Mouse (Mus musculus) brain, embryonic 14.5 days (tissue): Measurements from ENCODE around the gene Map1b. TPM values are rescaled to one million over a fixed set of nuclear protein-coding genes. Genes with fewer than 3 reads are reported as not detected.

Experiments used
- DNase-seq: peaks from one replicate; pipeline ENCODE4 v3.0.0-alpha.2; 2011; ENCODE audit warnings: low read depth
- CTCF ChIP-seq: fragments of 200-500 bp; IDR thresholded peaks from 2 replicates; pipeline ENCODE4 v1.5.1; 2012; ENCODE audit warnings: inconsistent platforms, mild to moderate bottlenecking, moderate library complexity, borderline replicate concordance; ENCODE audit not compliant: insufficient read depth, insufficient read length; ENCODE audit errors: extremely low read depth
- POLR2A ChIP-seq: fragments of 200-500 bp; IDR thresholded peaks from 2 replicates; pipeline ENCODE4 v1.6.1; 2012; ENCODE audit warnings: mild to moderate bottlenecking, inconsistent platforms, borderline replicate concordance; ENCODE audit not compliant: poor library complexity, insufficient read depth, insufficient read length, severe bottlenecking; ENCODE audit errors: extremely low read depth
- polyA plus RNA-seq: library from polyadenylated mRNA; depleted of rRNA; stranded (reverse); fragments of >200 nt; gene quantifications from 2 replicates; pipeline ENCODE4 v1.2.3, GENCODE M21; 2012

Map1b gene
- polyA plus RNA-seq, 1 experiment, result 338 TPM

GRCm38 (mm10) chr13:99515736-99516447 lies 448 bp downstream of the Map1b start:
- DNase-seq, result peak; percentile 56
- TF ChIP-seq CTCF, result no peak
- no peak for TF ChIP-seq POLR2A

GRCm38 (mm10) chr13:99514917-99515591 lies 1.3 kb downstream of the Map1b start:
- peak; percentile 97 for DNase-seq
- peak; percentile 18; the same call in 1 of the 2 replicates for TF ChIP-seq CTCF
- TF ChIP-seq POLR2A, result 0 out of 2 replicates have a peak, but pooled peaks have one; percentile 52

GRCm38 (mm10) chr13:99513990-99514389 lies 2.4 kb downstream of the Map1b start:
- peak; percentile 88 for DNase-seq
- no peak for TF ChIP-seq POLR2A

DNA sequence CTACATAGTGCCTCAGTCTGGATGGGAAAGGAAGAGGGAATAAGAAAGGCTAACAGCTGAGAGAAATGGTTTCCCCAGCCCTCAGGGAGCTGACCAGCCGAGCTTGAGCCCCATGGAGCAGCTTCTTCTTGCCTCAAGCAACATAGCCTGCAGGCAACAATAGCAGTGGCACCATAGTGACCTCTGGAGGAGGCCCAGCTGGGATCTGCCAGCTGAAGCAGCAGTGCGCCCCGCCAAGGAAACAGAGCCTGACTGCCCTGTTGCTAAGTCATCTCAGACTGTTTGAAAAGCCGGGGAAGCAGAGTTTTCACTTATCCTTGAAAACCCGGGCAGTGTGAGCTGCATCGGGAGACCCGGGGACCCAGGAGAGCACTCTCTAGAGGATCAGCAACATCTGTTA lies 3.2 kb downstream of the Map1b start:
- TF ChIP-seq CTCF (0 out of 2 replicates have a peak, but pooled peaks have one; percentile 30), POLR2A (no peak)
- peak; percentile 94 for DNase-seq

DNA sequence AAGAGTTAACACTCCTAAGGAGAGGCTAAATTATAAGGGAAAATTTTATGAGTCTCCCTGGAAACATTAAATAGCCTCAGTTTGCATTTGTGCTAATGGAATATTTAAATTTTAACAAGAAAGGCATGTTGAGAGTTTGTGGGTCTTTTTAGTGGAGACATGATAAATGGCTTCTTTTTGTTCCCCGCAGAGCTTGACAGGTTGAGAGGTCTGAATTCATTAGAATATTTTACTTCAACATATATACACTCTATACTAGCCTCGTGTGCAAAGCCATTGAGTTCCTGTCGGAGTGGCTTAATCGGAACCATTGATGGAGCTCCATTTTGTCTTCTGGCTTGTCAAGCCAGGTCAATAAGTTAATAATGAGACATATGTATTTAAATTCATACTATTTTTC lies 6.4 kb downstream of the Map1b start:
- no peak for TF ChIP-seq CTCF
- TF ChIP-seq POLR2A, result no peak
- DNase-seq, result peak; percentile 55

DNA sequence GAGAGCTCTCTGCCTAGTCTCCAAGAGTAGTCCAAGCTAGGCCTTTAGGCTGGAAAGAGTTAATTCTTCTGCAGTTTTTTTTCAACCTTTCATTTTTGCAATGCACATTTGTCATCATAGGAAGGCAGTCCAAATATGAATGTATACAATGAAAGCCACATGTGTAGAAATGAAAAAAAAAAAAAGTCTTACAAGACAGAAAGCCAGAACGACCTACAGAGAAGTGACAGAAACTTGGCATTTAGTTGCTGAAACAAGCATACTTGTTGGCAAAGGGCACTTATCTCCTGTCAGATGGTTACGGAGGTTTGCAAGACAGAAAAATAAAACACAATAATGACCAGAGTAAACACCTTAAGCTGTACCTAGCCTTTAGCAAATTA lies 9.8 kb downstream of the Map1b start:
- DNase-seq, result peak; percentile 56
- TF ChIP-seq POLR2A, result no peak
- no peak for TF ChIP-seq CTCF

GRCm38 (mm10) chr13:99505826-99506579 lies 10.3 kb downstream of the Map1b start:
- TF ChIP-seq CTCF, result no peak
- TF ChIP-seq POLR2A, result no peak
- DNase-seq, result no peak

GRCm38 (mm10) chr13:99503370-99503979 lies 12.9 kb downstream of the Map1b start:
- TF ChIP-seq POLR2A (no peak), CTCF (no peak)
- DNase-seq, result no peak

GRCm38 (mm10) chr13:99502911-99503310 lies 13.4 kb downstream of the Map1b start:
- DNase-seq, result no peak
- TF ChIP-seq CTCF, result no peak
- no peak for TF ChIP-seq POLR2A

GRCm38 (mm10) chr13:99502126-99502744 lies 14.1 kb downstream of the Map1b start:
- DNase-seq, result peak; percentile 79
- TF ChIP-seq CTCF (no peak), POLR2A (no peak)

GRCm38 (mm10) chr13:99501393-99501792 lies 14.9 kb downstream of the Map1b start:
- DNase-seq, result peak; percentile 81
- TF ChIP-seq CTCF, result no peak
- TF ChIP-seq POLR2A, result no peak

DNA sequence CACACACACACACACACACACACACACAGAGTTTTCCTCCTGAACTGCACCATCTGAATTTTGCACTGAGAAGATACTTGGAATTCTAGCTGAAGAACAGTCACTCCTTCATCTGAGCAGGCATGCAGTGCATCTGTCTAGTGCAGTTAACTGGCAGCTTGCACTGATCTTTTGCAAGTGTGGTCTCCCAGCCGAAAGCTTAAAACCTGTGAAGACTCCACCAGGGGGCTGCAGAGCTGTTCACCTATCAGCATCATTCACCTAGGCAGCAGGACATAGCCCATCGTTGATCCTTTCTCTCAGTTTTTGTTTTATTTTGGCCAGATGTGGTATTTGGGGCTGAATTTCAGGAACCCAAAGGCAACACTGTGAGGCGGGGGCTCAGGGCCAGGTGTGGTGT lies 15.7 kb downstream of the Map1b start:
- DNase-seq, result peak; percentile 66
- no peak for TF ChIP-seq POLR2A
- TF ChIP-seq CTCF, result peak; percentile 18; the same call in 1 of the 2 replicates
